Mouse (Mus musculus): ENCODE results near the gene Copg1.

- TF ChIP-seq POLR2A (IDR thresholded peaks at IDR 0.05; ENCODE audit: low read depth, low read length) (peak; percentile 73), CTCF (IDR thresholded peaks at IDR 0.05; ENCODE audit: extremely low read depth, insufficient read depth, insufficient read length, insufficient replicate concordance) (peak; percentile 90)
Measured at GRCm38 (mm10) chr6:87887594-87888233, at the start of gene Copg1.
